Mouse (Mus musculus): ENCODE data around the gene Gm16181. TPM values are rescaled to one million over a fixed set of nuclear protein-coding genes. Genes with fewer than 3 reads are reported as not detected.
A peak's percentile ranks its signal among the peaks of the same experiment; 100 is the strongest.

Gm16181 gene
- total RNA-seq, 2 experiments from 2014 or later = not detected

- intact Hi-C loops (cut with DNase I) = loop anchor here (1.0 to 5.0 kb wide), 2 partner anchors 16 to 44 kb away; no protein-coding TSS in a partner anchor
- peak; percentile 85 to 91 for DNase-seq (ENCODE audit: low spot score in 2 of 2)
Observed at GRCm38 (mm10) chr17:35257824-35258491, 37.3 kb downstream of the Gm16181 start.

DNA sequence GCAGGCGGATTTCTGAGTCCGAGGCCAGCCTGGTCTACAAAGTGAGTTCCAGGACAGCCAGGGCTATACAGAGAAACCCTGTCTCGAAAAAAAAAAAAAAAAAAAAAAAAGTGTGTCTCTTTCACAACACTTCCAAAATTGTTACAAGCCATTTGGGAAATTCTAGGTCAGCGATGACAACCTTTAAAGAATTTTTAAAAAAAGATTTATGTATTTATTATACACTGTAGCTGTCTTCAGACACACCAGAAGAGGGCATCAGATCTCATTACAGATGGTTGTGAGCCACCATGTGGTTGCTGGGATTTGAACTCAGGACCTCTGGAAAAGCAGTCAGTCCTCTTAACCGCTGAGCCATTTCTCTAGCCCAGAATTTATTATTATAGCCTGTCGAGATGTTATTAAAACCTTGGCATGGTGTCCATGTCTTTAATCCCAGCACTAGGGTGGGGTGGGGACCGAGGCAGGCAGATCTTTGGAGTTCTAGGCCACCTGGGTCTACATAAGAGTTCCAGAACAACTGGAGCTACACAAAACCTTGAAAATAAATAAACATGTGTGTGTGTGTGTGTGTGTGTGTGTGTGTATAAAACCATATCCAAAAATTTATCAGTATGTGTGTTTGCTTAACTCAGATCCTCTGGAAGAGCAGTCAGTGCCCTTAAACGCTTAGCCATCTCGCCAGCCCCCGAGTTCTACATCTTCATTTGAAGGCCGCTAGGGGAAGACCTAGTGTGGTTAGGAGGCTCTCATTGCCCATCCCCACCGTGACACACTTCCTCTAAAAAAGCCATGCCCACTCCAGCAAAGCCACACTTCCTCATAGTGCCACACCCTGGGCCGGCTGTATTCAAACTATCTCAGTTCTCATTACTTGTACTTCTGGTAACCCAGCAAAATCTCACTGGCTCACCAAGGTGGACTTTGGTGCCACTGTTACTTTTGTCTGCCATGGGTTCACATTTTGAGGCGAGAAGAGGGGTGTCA, 38.2 kb downstream of the Gm16181 start:
- DNase-seq (ENCODE audit: low spot score in 2 of 2) = no peak
- intact Hi-C loops (cut with DNase I) = loop anchor here (1.0 to 5.0 kb wide), 2 partner anchors 16 to 44 kb away; no protein-coding TSS in a partner anchor

DNA sequence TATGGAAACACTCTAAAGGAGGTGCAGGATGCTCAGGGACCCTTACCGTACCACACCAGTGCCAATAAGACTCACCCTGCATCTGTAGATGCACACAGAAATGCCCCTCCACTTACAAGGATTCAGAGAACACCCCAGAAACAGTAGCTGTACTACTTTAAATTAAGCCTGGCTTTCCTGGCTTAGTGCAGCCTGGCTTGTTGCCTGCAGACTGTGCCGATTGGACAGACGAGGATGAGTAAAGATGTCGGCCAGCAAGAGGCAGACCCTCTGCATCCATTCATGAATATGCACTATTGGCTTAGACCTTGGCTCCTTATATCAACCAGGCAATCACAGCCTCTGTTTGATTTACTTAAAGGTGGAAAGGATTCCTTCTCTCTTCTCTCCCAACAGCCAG, 39.0 kb downstream of the Gm16181 start:
- no peak for DNase-seq (ENCODE audit: low spot score in 2 of 2)
- intact Hi-C loops (cut with DNase I) = loop anchor here (5.0 to 10.0 kb wide), 2 partner anchors 43 to 85 kb away; partner anchors contain the start of gene H2-Q2

DNA sequence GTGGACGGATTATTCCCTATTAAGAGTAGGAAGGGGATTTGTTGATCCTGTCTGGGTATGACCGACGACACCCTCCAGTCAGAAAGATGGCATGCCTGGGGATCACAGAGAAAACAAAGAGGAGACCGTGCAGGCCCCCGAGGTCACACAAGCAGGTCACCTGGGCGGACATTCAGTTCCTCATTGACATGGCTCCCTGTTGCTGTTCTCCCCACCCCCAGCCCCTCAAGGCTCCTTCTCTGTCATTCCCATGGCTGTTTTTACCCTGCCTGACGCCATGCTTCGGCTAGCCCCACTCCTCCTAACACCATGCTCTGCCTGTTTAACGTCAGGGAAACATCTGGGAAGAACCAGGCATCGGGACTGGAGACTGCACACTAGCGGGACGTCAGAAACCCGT, 41.0 kb downstream of the Gm16181 start:
- intact Hi-C loops (cut with DNase I) = loop anchor here (2.0 to 10.0 kb wide), 2 partner anchors 83 to 1261 kb away; partner anchors contain the start of genes H2-K1 and H2-Q2
- DNase-seq (ENCODE audit: low spot score in 2 of 2) = no peak

GRCm38 (mm10) chr17:35262664-35263522, 42.3 kb downstream of the Gm16181 start, which contains the start of gene H2-D1:
TSS of gene H2-D1 (plus strand) at chr17:35262730.
- intact Hi-C loops (cut with DNase I) = loop anchor here (2.0 to 10.0 kb wide), 2 partner anchors 82 to 1262 kb away; partner anchors contain the start of genes H2-K1 and H2-Q2
- peak; percentile 92 to 94 for DNase-seq (ENCODE audit: low spot score in 2 of 2)

GRCm38 (mm10) chr17:35263523-35263883, 42.9 kb downstream of the Gm16181 start:
- intact Hi-C loops (cut with DNase I) = loop anchor here (2.0 to 10.0 kb wide), 2 partner anchors 81 to 1263 kb away; partner anchors contain the start of genes H2-K1 and H2-Q2
- DNase-seq (ENCODE audit: low spot score in 2 of 2) = no peak

- intact Hi-C loops (cut with DNase I) = loop anchor here (10.0 kb wide), 1 partner anchor 77 kb away; the partner anchor contains the start of gene H2-Q2
- DNase-seq (ENCODE audit: low spot score in 2 of 2) = no peak
Observed at GRCm38 (mm10) chr17:35267399-35268086, 46.9 kb downstream of the Gm16181 start.

GRCm38 (mm10) chr17:35269653-35270347, 49.2 kb downstream of the Gm16181 start:
- intact Hi-C loops (cut with DNase I) = loop anchor here (10.0 kb wide), 1 partner anchor 75 kb away; the partner anchor contains the start of gene H2-Q2
- no peak for DNase-seq (ENCODE audit: low spot score in 2 of 2)

GRCm38 (mm10) chr17:35272249-35272648, 51.6 kb downstream of the Gm16181 start:
- intact Hi-C loops (cut with DNase I) = loop anchor here (1.0 kb wide), 1 partner anchor 27 kb away; no protein-coding TSS in a partner anchor
- no peak for DNase-seq (ENCODE audit: low spot score in 2 of 2)

Small RNA genes within 50 kb of the gene (microRNA-seq; reads per million reads assigned to microRNA genes)
- gene Mir6973a (not detected), gene Mir6974 (not detected), gene Mir6975 (1.5 reads per million), gene Mir8094 (not detected)

Other genes with a start within 250 kb of the Gm16181 start
- gene Hspa1a, start 248.7 kb upstream of the Gm16181 start, total RNA-seq (2021) = 10 to 100 TPM; 11.9 to 13.7 TPM
- gene Hspa1l, start 248.1 kb upstream of the Gm16181 start, total RNA-seq (2021) = under 1 TPM in 1 of 2 experiments, not detected in 1; 0.32 TPM
- 10 to 100 TPM; 19.4 to 19.8 TPM for gene Lsm2, start 239.0 kb upstream of the Gm16181 start, total RNA-seq (2021)
- 10 to 100 TPM; 38.2 to 47.2 TPM for gene Vars, start 219.8 kb upstream of the Gm16181 start, total RNA-seq (2021)
- gene Vwa7, start 204.3 kb upstream of the Gm16181 start, total RNA-seq (2021) = under 1 TPM; 0.48 to 0.57 TPM
- under 1 TPM in 1 of 2 experiments, not detected in 1; 0.79 TPM for gene Sapcd1, start 192.8 kb upstream of the Gm16181 start, total RNA-seq (2021)
- under 1 TPM in 1 of 2 experiments, not detected in 1; 0.66 TPM for gene Msh5, start 174.1 kb upstream of the Gm16181 start, total RNA-seq (2021)
- gene Clic1, start 170.9 kb upstream of the Gm16181 start, total RNA-seq (2021) = 1 to 10 TPM; 8.4 to 8.5 TPM
- 10 to 100 TPM; 13.9 to 14.0 TPM for gene Ddah2, start 161.8 kb upstream of the Gm16181 start, total RNA-seq (2021)
- not detected for gene Ly6g6c, start 155.4 kb upstream of the Gm16181 start, total RNA-seq (2021)
- gene Mpig6b, start 154.7 kb upstream of the Gm16181 start, total RNA-seq (2021) = not detected
- gene Ly6g6e, start 143.9 kb upstream of the Gm16181 start, total RNA-seq (2021) = 1 to 10 TPM; 3.8 to 3.9 TPM
- 1 to 10 TPM in 1 of 2 experiments, under 1 TPM in 1; 0.63 to 1.5 TPM for gene Ly6g6d, start 142.8 kb upstream of the Gm16181 start, total RNA-seq (2021)
- gene Ly6g6f, start 135.2 kb upstream of the Gm16181 start, total RNA-seq (2021) = not detected
- gene Abhd16a, start 131.6 kb upstream of the Gm16181 start, total RNA-seq (2021) = 100 to 1,000 TPM; 115 to 117 TPM
- gene Ly6g5c, start 112.6 kb upstream of the Gm16181 start, total RNA-seq (2021) = not detected
- gene Ly6g5b, start 105.4 kb upstream of the Gm16181 start, total RNA-seq (2021) = under 1 TPM in 1 of 2 experiments, not detected in 1; 0.45 TPM
- 10 to 100 TPM; 15.5 to 19.0 TPM for gene Gpank1, start 99.4 kb upstream of the Gm16181 start, total RNA-seq (2021)
- 100 to 1,000 TPM; 174 to 177 TPM for gene Csnk2b, start 98.8 kb upstream of the Gm16181 start, total RNA-seq (2021)
- gene D17H6S53E, start 94.5 kb upstream of the Gm16181 start, total RNA-seq (2021) = 10 to 100 TPM; 26.7 to 31.0 TPM
- not detected for gene Apom, start 88.8 kb upstream of the Gm16181 start, total RNA-seq (2021)
- gene Bag6, start 85.7 kb upstream of the Gm16181 start, total RNA-seq (2021) = 100 to 1,000 TPM; 302 to 324 TPM
- 100 to 1,000 TPM; 261 to 307 TPM for gene Prrc2a, start 55.9 kb upstream of the Gm16181 start, total RNA-seq (2021)
- 10 to 100 TPM in 1 of 2 experiments, 1 to 10 TPM in 1; 9.1 to 13.0 TPM for gene Aif1, start 44.8 kb upstream of the Gm16181 start, total RNA-seq (2021)
- 1 to 10 TPM; 8.6 to 9.9 TPM for gene Lst1, start 32.4 kb upstream of the Gm16181 start, total RNA-seq (2021)
- gene Ltb, start 26.4 kb upstream of the Gm16181 start, total RNA-seq (2021) = 1 to 10 TPM; 1.1 to 1.3 TPM
- under 1 TPM in 1 of 2 experiments, not detected in 1; 0.25 TPM for gene Tnf, start 18.8 kb upstream of the Gm16181 start, total RNA-seq (2021)
- gene Lta, start 15.5 kb upstream of the Gm16181 start, total RNA-seq (2021) = 1 to 10 TPM in 1 of 2 experiments, under 1 TPM in 1; 0.44 to 1.1 TPM
- gene Atp6v1g2, start 12.8 kb downstream of the Gm16181 start, total RNA-seq (2021) = 100 to 1,000 TPM; 514 to 593 TPM
- 10 to 100 TPM; 15.5 to 16.6 TPM for gene Nfkbil1, start 15.0 kb downstream of the Gm16181 start, total RNA-seq (2021)
- gene Ddx39b, start 20.9 kb downstream of the Gm16181 start, total RNA-seq (2021) = 100 to 1,000 TPM; 189 to 214 TPM
- gene H2-D1, start 41.9 kb downstream of the Gm16181 start, total RNA-seq (2021) = 10 to 100 TPM; 19.6 to 23.3 TPM
- under 1 TPM; 0.39 to 0.74 TPM for gene H2-Q1, start 99.6 kb downstream of the Gm16181 start, total RNA-seq (2021)
- gene H2-Q2, start 121.4 kb downstream of the Gm16181 start, total RNA-seq (2021) = under 1 TPM in 1 of 2 experiments, not detected in 1; 0.43 TPM
- 1 to 10 TPM; 1.7 to 1.9 TPM for gene H2-Q4, start 158.8 kb downstream of the Gm16181 start, total RNA-seq (2021)
- under 1 TPM in 1 of 2 experiments, not detected in 1; 0.52 TPM for gene H2-Q6, start 204.0 kb downstream of the Gm16181 start, total RNA-seq (2021)
- gene H2-Q7, start 218.3 kb downstream of the Gm16181 start, total RNA-seq (2021) = under 1 TPM; 0.36 to 0.37 TPM
- under 1 TPM in 1 of 2 experiments, not detected in 1; 0.27 TPM for gene H2-Q10, start 249.3 kb downstream of the Gm16181 start, total RNA-seq (2021)

All from left cerebral cortex, postnatal 36 days (tissue).